Mouse (Mus musculus) Muller cell, postnatal 12 days (primary cell): ENCODE results near the gene Olfr766-ps1.
"Not testable (repeated sequence)": the region's sequence is repeated elsewhere in the genome, so short reads cannot be mapped to it uniquely, and the experiment has no call there.

ENCODE experiments used
- DNase-seq: peaks from one replicate; pipeline ENCODE4 v3.0.0-alpha.2; 2015; ENCODE audit errors: inconsistent ontology term

Gene Olfr766-ps1

GRCm38 (mm10) chr10:129068877-129069276 lies at the start of gene Olfr766-ps1:
Olfr766-ps1 (minus strand) TSS chr10:129068977.
- no peak for DNase-seq

GRCm38 (mm10) chr10:129117761-129118160 lies 49.0 kb upstream of the Olfr766-ps1 start, which contains the start of gene Olfr769:
Olfr769 (minus strand) TSS chr10:129117861.
- DNase-seq: no peak

- DNase-seq: no peak
Observed at GRCm38 (mm10) chr10:129115146-129115545, 46.4 kb upstream of the Olfr766-ps1 start.

- DNase-seq: peak; percentile 21
Observed at GRCm38 (mm10) chr10:129101231-129101630, 32.5 kb upstream of the Olfr766-ps1 start.

- no peak for DNase-seq
Observed at GRCm38 (mm10) chr10:129099275-129099674, 30.5 kb upstream of the Olfr766-ps1 start, which contains the start of gene Olfr768. Olfr768 (minus strand) TSS chr10:129099375.

GRCm38 (mm10) chr10:129082810-129083209 lies 14.0 kb upstream of the Olfr766-ps1 start, which contains the start of gene Olfr767:
Olfr767 (minus strand) TSS chr10:129082910.
- not testable (repeated sequence) for DNase-seq

GRCm38 (mm10) chr10:129049898-129050297 lies 18.9 kb downstream of the Olfr766-ps1 start, which contains the start of gene Olfr765:
Olfr765 (minus strand) TSS chr10:129049998.
- not testable (repeated sequence) for DNase-seq

GRCm38 (mm10) chr10:129039796-129040195 lies 29.0 kb downstream of the Olfr766-ps1 start, which contains the start of gene Olfr764-ps1:
Olfr764-ps1 (minus strand) TSS chr10:129039896.
- no peak for DNase-seq

- DNase-seq: no peak
Observed at GRCm38 (mm10) chr10:129028343-129028742, 40.4 kb downstream of the Olfr766-ps1 start.

- peak; percentile 32 for DNase-seq
Observed at GRCm38 (mm10) chr10:129026018-129026662, 42.6 kb downstream of the Olfr766-ps1 start.

- DNase-seq: no peak
Observed at GRCm38 (mm10) chr10:129023319-129023718, 45.5 kb downstream of the Olfr766-ps1 start.

- DNase-seq: no peak
Observed at GRCm38 (mm10) chr10:129014477-129014876, 54.3 kb downstream of the Olfr766-ps1 start.
